Mouse (Mus musculus) left cerebral cortex, postnatal 10 days (tissue): ENCODE results near the gene Unk. TPM values are rescaled to one million over a fixed set of nuclear protein-coding genes. Genes with fewer than 3 reads are reported as not detected.

Experiments
- DNase-seq, 2 experiments: peaks; one replicate each; pipeline ENCODE4 v3.0.0; 2021 to 2022; ENCODE audit warnings: low spot score in 2 of 2, mixed read lengths in 1 of 2; ENCODE audit errors: extremely low spot score in 1 of 2
- intact Hi-C: fragments of 180-260 bp; cut with DNase I; formaldehyde crosslinking; loops from one replicate; pipeline ENCODE4 v1.15.1; 2025
- total RNA-seq, 2 experiments: library from RNA; stranded (reverse); gene quantifications; 2 replicates each; pipeline ENCODE4 v1.2.3; 2021

Unk gene
- total RNA-seq, 2 experiments from 2014 or later: 24.8 to 25.8 TPM

- intact Hi-C loops: no loop called here
- DNase-seq: no peak
Observed at GRCm38 (mm10) chr11:116025056-116025845, 4.9 kb upstream of the Unk start.

- intact Hi-C loops: no loop called here
Observed at GRCm38 (mm10) chr11:116027756-116028155, 2.4 kb upstream of the Unk start, which contains the start of gene H3f3b. TSS of gene H3f3b (minus strand) at chr11:116027962.

GRCm38 (mm10) chr11:116028177-116028865 is 1.8 kb upstream of the Unk start:
- intact Hi-C loops: no loop called here
- no peak for DNase-seq

More at GRCm38 (mm10) chr11:116027756-116028155, 2.4 kb upstream of the Unk start, which contains the start of gene H3f3b:
- no peak for DNase-seq

- intact Hi-C loops: no loop called here
- DNase-seq: no peak
Observed at GRCm38 (mm10) chr11:116029086-116029865, 846 bp upstream of the Unk start.

- no peak for DNase-seq
- intact Hi-C loops: loop anchor here (5.0 kb wide), 2 partner anchors 56 to 101 kb away; partner anchors contain the start of genes Trim65 and Wbp2
Observed at GRCm38 (mm10) chr11:116030898-116031845, 1.1 kb downstream of the Unk start.

- intact Hi-C loops: loop anchor here (5.0 kb wide), 2 partner anchors 53 to 98 kb away; partner anchors contain the start of genes Trim65 and Wbp2
- no peak for DNase-seq
Observed at GRCm38 (mm10) chr11:116034584-116034983, 4.5 kb downstream of the Unk start.

- intact Hi-C loops: no loop called here
- DNase-seq: no peak
Observed at GRCm38 (mm10) chr11:116036671-116037070, 6.5 kb downstream of the Unk start.

- intact Hi-C loops: no loop called here
- no peak for DNase-seq
Observed at GRCm38 (mm10) chr11:116037826-116038225, 7.7 kb downstream of the Unk start.

GRCm38 (mm10) chr11:116040593-116040992 is 10.5 kb downstream of the Unk start:
- no peak for DNase-seq
- intact Hi-C loops: no loop called here

GRCm38 (mm10) chr11:116041833-116042232 is 11.7 kb downstream of the Unk start:
- DNase-seq: no peak
- intact Hi-C loops: no loop called here

- no peak for DNase-seq
- intact Hi-C loops: no loop called here
Observed at GRCm38 (mm10) chr11:116042372-116043138, 12.4 kb downstream of the Unk start.

GRCm38 (mm10) chr11:116043286-116043685 is 13.2 kb downstream of the Unk start:
- intact Hi-C loops: no loop called here
- DNase-seq: no peak

GRCm38 (mm10) chr11:116045173-116045572 is 15.1 kb downstream of the Unk start:
- intact Hi-C loops: no loop called here
- DNase-seq: no peak

- DNase-seq: no peak
- intact Hi-C loops: no loop called here
Observed at GRCm38 (mm10) chr11:116049610-116050009, 19.5 kb downstream of the Unk start.

GRCm38 (mm10) chr11:116050196-116050595 is 20.1 kb downstream of the Unk start:
- DNase-seq: no peak
- intact Hi-C loops: no loop called here

GRCm38 (mm10) chr11:116053510-116054229 is 23.5 kb downstream of the Unk start:
- intact Hi-C loops: no loop called here
- no peak for DNase-seq

GRCm38 (mm10) chr11:116055873-116056272 is 25.8 kb downstream of the Unk start:
- intact Hi-C loops: no loop called here
- no peak for DNase-seq
